ENCODE assay signal across 13 mouse cellular contexts in genomic region chr2:167878255-167878865, GRCm38 (mm10).
"Had no signal": no experiment of that assay in that cellular context is flagged by ENCODE, and none has a peak within 500 bp of the region (broad histone marks: within the 10 kb centered on the region; RNA-seq: fewer than 3 reads in every experiment).

No protein-coding gene starts in this region.

- H3K4me3 ChIP-seq: intestine, embryonic 15.5 days; layer of hippocampus, adult 2 months; limb, embryonic 13.5 days; midbrain, embryonic 13.5 days had no signal

- H3K9ac ChIP-seq: intestine, embryonic 15.5 days; limb, embryonic 13.5 days; liver, embryonic 14.5 days; midbrain, embryonic 13.5 days had no signal

- ATAC-seq: intestine, embryonic 15.5 days; midbrain, embryonic 13.5 days had no signal

- DNase-seq: kidney, adult 18-20 months; kidney, postnatal 10 days; kidney, postnatal 4 days; left cerebral cortex, postnatal 4 days; right cerebral cortex, postnatal 14 days; thymus, adult 18-20 months; thymus, postnatal 14 days had no signal

- H3K27me3 ChIP-seq: intestine, embryonic 15.5 days; limb, embryonic 13.5 days; midbrain, embryonic 13.5 days had no signal

- H3K27ac ChIP-seq: intestine, embryonic 15.5 days; layer of hippocampus, adult 2 months; limb, embryonic 13.5 days; liver, embryonic 14.5 days; macrophage; midbrain, embryonic 13.5 days had no signal

- H3K4me2 ChIP-seq: intestine, embryonic 15.5 days; limb, embryonic 13.5 days; midbrain, embryonic 13.5 days had no signal

- H3K9me3 ChIP-seq: intestine, embryonic 15.5 days; limb, embryonic 13.5 days; midbrain, embryonic 13.5 days had no signal

- H3K36me3 ChIP-seq: intestine, embryonic 15.5 days; limb, embryonic 13.5 days; midbrain, embryonic 13.5 days had no signal

- H3K4me1 ChIP-seq: limb, embryonic 13.5 days; midbrain, embryonic 13.5 days had no signal
